Mouse (Mus musculus): Measurements from ENCODE around the gene 4930590J08Rik.

GRCm38 (mm10) chr6:91993795-91994505, 91.3 kb downstream of the 4930590J08Rik start:
- TF ChIP-seq CTCF (IDR thresholded peaks at IDR 0.05; ENCODE audit: control insufficient read depth, insufficient read depth, insufficient read length), result no peak
- TF ChIP-seq MAX (IDR thresholded peaks at IDR 0.05), result no peak
- no peak for TF ChIP-seq MYOD1 (IDR thresholded peaks at IDR 0.05; ENCODE audit: control insufficient read depth, insufficient read length, low read depth)

Measured in C2C12 (cell line).